Mouse (Mus musculus): ENCODE data around the gene Mep1a.
A peak's percentile ranks its signal among the peaks of the same experiment; 100 is the strongest.
"Not testable (repeated sequence)": the region's sequence is repeated elsewhere in the genome, so short reads cannot be mapped to it uniquely, and the experiment has no call there.

Mep1a gene

GRCm38 (mm10) chr17:43502592-43502991 lies at the start of gene Mep1a:
Gene Mep1a, minus strand, starts transcription at chr17:43502812.
- DNase-seq (ENCODE audit: low read depth, low spot score): no peak

DNA sequence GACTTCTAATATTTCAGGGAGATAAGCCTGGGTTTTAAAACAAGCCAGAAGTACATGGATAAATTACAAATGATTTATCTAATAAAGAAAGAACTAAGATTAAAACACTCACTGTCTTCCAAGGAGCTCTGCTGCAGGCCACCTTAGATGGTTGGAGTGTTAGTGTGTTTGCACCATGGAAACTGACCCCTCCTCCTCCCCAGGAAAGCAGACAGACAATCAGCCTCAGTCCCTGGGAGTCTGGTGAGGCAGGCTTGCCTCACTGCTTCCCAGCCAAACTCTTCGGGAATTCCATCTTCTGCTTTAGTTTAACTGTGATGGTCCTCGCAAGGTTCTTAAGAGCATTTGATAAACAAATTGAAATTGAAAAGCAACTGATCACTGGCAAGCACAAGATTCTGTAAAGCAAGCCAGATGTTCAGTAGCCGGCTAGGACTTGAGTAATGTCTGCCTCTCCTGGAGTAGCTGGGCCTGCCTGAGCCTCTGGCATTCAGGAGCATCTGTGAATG lies 48.6 kb upstream of the Mep1a start:
- peak; percentile 42 for DNase-seq (ENCODE audit: low read depth, low spot score)

DNA sequence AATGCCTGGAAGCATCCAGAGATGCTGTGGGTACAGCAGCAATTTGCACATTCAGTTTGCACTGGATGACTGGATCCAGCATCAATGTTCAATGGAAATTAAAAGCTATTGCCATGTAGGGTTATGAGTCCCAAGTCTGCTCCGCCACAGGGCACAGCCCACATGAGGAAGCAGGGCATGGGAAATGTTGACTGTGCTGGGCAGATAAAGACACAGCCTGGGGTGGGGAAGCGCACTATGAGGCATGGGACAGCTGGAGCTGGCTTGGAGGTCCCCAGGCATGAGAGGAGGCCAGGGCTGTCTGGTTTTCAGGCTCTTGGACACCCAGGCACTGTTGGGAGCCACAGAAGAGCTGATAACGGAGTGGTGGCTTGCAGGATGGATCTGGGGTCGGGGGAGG lies 41.4 kb upstream of the Mep1a start:
- no peak for DNase-seq (ENCODE audit: low read depth, low spot score)

DNA sequence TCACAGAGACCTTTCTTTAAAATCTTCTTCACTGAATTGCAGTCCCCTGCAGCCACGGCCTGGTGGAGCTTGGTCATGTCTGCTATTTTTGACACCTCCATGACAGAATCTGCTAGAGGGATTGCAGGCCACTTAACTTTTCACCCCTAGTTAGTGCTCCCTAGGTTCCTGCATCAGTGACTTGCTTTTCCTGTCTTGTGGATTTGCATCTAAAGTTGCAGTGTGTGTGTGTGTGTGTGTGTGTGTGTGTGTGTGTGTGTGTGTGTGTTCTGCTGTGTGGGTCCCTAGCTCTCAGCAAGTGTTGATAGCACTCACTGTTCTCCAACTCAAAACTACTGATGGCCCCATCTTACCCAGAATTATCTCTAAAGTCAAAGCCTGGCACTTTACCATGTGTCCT lies 40.9 kb upstream of the Mep1a start, which contains the start of gene Ankrd66:
Ankrd66 (minus strand) TSS at position 101 of the 400 bp plus-strand sequence.
- no peak for DNase-seq (ENCODE audit: low read depth, low spot score)

- DNase-seq (ENCODE audit: low read depth, low spot score): no peak
Observed at GRCm38 (mm10) chr17:43538767-43539166, 36.2 kb upstream of the Mep1a start.

DNA sequence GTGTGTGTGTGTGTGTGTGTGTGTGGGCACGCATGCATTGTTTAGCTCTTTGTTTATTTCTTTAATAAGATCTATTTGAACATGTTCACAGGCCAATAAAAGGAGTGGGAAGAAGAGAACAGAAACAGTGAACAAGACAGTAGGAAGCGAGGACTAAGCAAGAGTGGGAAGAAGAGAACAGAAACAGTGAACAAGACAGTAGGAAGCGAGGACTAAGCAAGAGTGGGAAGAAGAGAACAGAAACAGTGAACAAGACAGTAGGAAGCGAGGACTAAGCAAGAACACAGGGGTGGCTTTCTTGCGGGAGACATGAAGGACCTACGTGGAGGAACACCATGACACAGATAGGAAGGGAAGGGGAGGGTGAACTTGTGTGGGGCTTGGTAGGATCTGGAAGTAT lies 34.2 kb upstream of the Mep1a start:
- DNase-seq (ENCODE audit: low read depth, low spot score): not testable (repeated sequence)

DNA sequence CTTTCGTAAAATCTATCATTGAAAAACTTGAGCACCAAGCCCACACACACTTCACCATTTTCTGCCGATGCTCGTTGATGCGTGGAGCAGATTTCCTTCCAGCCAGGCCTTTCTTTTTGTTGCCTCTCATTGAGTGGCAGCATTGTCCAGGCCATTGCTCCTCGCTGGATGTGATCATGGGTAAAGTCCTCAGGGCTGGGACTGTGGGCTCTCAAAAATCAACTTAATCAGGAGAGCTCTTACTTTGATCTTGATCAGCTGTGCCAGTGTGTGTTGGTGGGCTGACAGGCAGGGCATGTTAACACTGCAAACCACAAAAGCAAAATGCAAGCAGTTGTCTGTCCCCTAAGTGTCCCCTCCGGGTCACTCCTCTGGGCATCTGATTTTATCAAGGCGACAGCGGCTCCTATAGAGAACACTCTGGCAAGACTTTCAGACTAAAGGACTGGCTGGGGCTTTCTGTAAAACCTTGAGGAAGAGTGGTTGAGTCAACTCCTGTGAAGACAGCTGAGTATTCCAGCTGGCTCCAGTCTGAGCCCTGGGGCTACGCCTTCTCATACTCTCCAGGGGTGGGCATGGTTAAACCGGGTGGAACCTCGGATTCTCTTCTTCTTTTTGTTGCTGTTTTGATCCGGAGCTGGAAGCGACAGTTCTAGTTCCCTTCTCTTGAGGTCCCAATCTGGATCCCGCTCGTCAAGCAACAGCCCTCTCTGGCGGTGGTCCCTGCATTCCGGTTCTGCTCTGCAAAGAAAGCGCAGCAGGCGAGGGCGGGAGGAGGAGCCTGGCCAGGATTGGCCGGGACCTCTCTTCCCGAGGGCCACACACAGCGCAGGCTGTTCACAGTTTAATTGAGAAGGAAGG lies 32.0 kb upstream of the Mep1a start:
- DNase-seq (ENCODE audit: low read depth, low spot score): peak; percentile 65

DNA sequence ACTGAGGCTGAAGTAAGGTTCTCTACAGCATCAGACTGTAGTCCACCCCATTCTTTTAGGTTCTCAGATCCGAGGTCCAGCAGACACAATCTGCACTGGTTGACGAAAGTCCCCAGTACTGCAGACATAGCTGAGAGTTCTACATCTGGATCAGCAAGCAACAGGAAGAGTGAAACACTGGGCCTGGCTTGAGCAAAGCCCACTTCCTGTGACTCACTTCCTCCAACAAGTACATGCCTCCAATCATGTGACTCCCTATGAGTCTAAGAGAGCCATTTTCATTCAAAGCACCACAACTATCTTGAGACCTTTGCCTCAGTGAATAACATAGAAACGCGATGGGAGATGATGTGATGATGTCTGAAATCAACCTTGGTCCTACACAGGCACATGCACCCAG lies 28.6 kb upstream of the Mep1a start:
- no peak for DNase-seq (ENCODE audit: low read depth, low spot score)

DNA sequence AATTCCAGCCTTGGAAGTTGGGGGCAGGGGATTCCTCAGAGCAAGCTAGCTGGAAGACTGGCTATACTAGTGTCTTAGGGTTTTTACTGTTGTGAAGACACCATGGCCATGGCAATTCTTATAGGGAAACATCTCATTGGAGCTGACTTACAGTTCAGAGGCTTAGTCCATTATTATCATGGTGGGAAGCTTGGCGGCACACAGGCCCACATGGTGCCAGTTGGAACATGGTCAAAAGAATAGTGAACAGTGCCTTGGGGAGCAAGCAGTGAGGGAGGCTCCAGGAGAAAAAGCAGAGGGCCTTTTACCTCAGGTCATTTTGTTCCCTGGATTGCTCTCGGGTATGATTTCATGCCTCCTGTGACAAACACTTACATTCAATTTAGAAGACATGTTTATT lies 27.9 kb upstream of the Mep1a start:
- DNase-seq (ENCODE audit: low read depth, low spot score): no peak

DNA sequence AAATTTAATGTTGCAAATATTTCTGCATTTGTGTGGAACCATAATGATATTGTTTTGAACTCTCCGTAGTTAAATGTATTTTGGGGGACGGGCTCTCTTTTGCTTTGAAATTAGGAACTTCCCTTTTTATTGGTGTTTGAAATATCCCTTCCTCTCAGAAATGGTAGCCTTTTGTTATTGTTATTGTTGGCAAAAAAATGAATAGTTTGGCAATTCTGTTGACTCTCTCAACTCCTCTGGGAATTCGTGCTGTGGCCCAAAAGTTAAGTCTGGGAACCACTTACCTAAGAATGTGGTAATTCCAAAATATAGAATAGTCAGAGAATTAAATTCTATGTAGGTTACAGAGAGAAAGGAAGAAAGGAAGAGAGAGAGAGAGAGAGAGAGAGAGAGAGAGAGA lies 17.6 kb upstream of the Mep1a start:
- no peak for DNase-seq (ENCODE audit: low read depth, low spot score)

GRCm38 (mm10) chr17:43518644-43519409 lies 16.2 kb upstream of the Mep1a start:
- DNase-seq (ENCODE audit: low read depth, low spot score): peak; percentile 84

GRCm38 (mm10) chr17:43510782-43511181 lies 8.2 kb upstream of the Mep1a start:
- DNase-seq (ENCODE audit: low read depth, low spot score): no peak

DNA sequence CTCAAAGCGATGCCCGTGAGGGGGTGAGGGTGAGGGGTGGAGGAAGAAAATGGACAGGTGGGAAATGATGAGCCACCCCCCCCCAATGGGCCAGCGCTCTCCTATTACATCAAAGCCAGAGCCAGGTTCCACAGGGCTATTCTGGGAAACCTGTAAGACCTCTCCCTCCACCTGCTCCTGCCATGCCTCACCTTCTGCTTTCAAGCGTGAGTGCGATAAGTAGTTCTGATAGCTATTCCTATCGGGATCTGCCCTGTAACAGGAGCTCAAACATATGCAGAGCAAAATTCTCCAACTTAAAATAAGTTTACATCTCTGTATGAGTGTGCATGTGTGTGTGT lies 2.0 kb upstream of the Mep1a start:
- DNase-seq (ENCODE audit: low read depth, low spot score): no peak

GRCm38 (mm10) chr17:43503861-43504593 lies 1.4 kb upstream of the Mep1a start:
- peak; percentile 19 for DNase-seq (ENCODE audit: low read depth, low spot score)

- no peak for DNase-seq (ENCODE audit: low read depth, low spot score)
Observed at GRCm38 (mm10) chr17:43501631-43502030, 981 bp downstream of the Mep1a start.

GRCm38 (mm10) chr17:43501223-43501622 lies 1.4 kb downstream of the Mep1a start:
- DNase-seq (ENCODE audit: low read depth, low spot score): no peak

DNA sequence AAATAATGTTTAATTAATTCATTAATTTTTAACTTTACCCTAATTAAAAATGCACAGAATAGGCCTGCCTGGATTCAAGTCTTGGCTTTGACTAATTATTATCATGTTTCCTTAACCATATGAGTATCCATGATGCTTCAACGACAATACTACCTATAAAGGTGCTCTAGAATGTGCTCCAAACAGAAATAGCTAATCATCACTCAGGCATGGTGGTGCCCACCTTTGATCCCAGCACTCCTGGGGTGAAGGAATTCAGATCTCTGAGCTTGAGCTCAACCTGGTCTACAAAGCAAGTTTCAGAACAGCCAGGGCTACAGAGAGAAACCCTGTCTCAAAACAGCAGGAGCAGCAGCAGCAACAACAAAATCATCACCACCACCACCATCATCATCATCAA lies 2.1 kb downstream of the Mep1a start:
- no peak for DNase-seq (ENCODE audit: low read depth, low spot score)

DNA sequence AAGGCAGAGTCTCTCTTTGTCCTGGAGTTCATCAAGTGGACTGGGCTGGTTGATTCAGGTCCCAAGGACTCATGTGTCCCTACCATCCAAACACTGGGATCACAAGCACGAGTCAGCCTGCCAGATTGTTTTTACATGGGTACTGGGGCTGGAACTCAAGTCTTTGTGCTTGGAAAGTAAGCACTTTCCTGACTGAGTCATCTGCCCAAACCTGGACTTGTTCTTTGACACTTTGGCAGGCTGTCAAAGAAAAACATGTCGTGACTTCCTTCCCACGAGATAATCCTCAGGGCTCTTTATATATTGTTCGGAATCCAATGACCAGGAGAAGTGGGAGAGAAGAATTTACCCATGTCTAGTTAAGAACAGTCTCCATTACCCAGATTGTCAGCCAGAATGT lies 5.1 kb downstream of the Mep1a start:
- no peak for DNase-seq (ENCODE audit: low read depth, low spot score)

- DNase-seq (ENCODE audit: low read depth, low spot score): no peak
Observed at GRCm38 (mm10) chr17:43495502-43495901, 7.1 kb downstream of the Mep1a start.

GRCm38 (mm10) chr17:43490371-43490770 lies 12.2 kb downstream of the Mep1a start:
- not testable (repeated sequence) for DNase-seq (ENCODE audit: low read depth, low spot score)

DNA sequence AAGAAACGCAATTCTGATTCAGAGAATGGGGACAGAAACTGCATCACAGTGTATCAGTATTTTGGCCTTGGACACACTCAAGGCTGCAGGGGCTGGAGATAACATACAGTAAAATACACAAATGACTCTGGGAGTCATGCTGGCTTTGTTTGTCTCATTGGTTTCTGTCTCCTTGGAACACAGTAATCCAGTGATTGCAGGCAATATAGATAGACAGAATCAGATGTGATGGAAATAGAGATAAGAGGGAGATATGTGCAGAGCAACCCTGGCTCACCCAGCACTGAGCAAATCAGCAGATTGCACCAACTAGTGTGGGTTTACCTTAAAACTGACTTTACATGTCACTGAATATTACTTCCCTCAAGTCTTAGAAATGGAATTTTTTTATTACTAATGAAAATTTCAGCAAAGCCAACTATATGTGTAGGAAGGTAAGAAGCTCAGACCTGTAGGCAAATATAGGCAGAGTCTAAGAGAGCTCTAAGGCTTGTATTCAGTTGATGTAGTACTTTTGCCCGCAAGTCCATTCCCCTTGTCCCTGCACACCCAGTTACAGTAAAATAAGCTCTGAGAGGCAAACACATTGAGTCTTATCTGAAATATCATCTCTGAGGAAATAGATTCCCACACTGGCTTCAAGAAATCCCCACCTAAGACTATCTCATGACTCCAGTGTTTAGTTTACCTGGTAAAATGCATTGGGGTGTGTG lies 14.0 kb downstream of the Mep1a start:
- no peak for DNase-seq (ENCODE audit: low read depth, low spot score)

Data from mesoderm, embryonic 11.5 days (tissue).